Mouse (Mus musculus) limb, embryonic 13.5 days (tissue): Measurements from ENCODE around the gene Tbl1x. TPM values are rescaled to one million over a fixed set of nuclear protein-coding genes. Genes with fewer than 3 reads are reported as not detected.

Source experiments
- ATAC-seq: fragments of 200-750 bp; cut with Nextera tagmentation; 2 replicates; pipeline ENCODE4 v1.8.0; 2017; ENCODE audit warnings: low read depth, moderate number of reproducible peaks, moderate TSS enrichment; ENCODE audit not compliant: low FRiP score
- H3K27ac ChIP-seq: fragments of 300-500 bp; sonication (generic); 2 replicates; pipeline ENCODE4 v1.5.1; 2015; ENCODE audit warnings: inconsistent platforms, mild to moderate bottlenecking, moderate library complexity
- H3K27me3 ChIP-seq: fragments of 300-500 bp; sonication (generic); 2 replicates; pipeline ENCODE4 v1.6.1; 2015; ENCODE audit warnings: mild to moderate bottlenecking, inconsistent platforms
- H3K36me3 ChIP-seq: fragments of 300-500 bp; sonication (generic); 2 replicates; pipeline ENCODE4 v1.6.1; 2015; ENCODE audit warnings: inconsistent platforms, mild to moderate bottlenecking, moderate library complexity
- H3K4me1 ChIP-seq: fragments of 300-500 bp; sonication (generic); 2 replicates; pipeline ENCODE4 v1.6.1; 2015; ENCODE audit warnings: inconsistent platforms
- H3K4me2 ChIP-seq: fragments of 300-500 bp; sonication (generic); replicated peaks from 2 replicates; pipeline ENCODE4 v1.6.1; 2015; ENCODE audit warnings: inconsistent platforms, mild to moderate bottlenecking, moderate library complexity
- H3K4me3 ChIP-seq: fragments of 300-500 bp; sonication (generic); 2 replicates; pipeline ENCODE4 v1.5.1; 2015; ENCODE audit warnings: moderate library complexity, mild to moderate bottlenecking, inconsistent platforms
- H3K9ac ChIP-seq: fragments of 300-500 bp; sonication (generic); 2 replicates; pipeline ENCODE4 v1.6.1; 2015; ENCODE audit warnings: mild to moderate bottlenecking, inconsistent platforms
- H3K9me3 ChIP-seq: fragments of 300-500 bp; sonication (generic); 2 replicates; pipeline ENCODE4 v1.6.1; 2016; ENCODE audit warnings: inconsistent platforms
- WGBS: fragments of 180-500 bp; shearing (Covaris S2); methylation state at CpG from one replicate; pipeline ENCODE4 v1.1.7; 2015; 5-methylcytosine and 5-hydroxymethylcytosine counted together
- polyA plus RNA-seq: library from polyadenylated mRNA; unstranded; fragments of >200 nt; fragmentation: Nextera tagmentation; extraction: Ambion mirVana; gene quantifications from 2 replicates; pipeline ENCODE4 v1.2.1, GENCODE M21; 2015

The Tbl1x gene
- polyA plus RNA-seq, 1 experiment from 2014 or later, result 84.0 TPM

- H3K4me2 ChIP-seq, result no peak overlapping the region
These were observed 35.6 kb downstream of the Tbl1x start for GRCm38 (mm10) chrX:77546448-77546847.

GRCm38 (mm10) chrX:77548951-77549350 is 38.1 kb downstream of the Tbl1x start:
- H3K9me3 ChIP-seq, result no peaks in the 10 kb centered on the region
- 0 out of 2 replicates have a peak, but pooled peaks cover 3% of the 10 kb centered on the region for H3K4me1 ChIP-seq
- no peaks in the 10 kb centered on the region for H3K27me3 ChIP-seq
- H3K9ac ChIP-seq, result no peak overlapping the region
- H3K27ac ChIP-seq, result no peak overlapping the region
- H3K4me3 ChIP-seq, result no peak overlapping the region
- H3K36me3 ChIP-seq, result no peaks in the 10 kb centered on the region
- no peak for ATAC-seq
- 53% methylated on average over 1 of the region's 1 CpGs for WGBS
- H3K4me2 ChIP-seq, result no peak overlapping the region

More at GRCm38 (mm10) chrX:77546448-77546847, 35.6 kb downstream of the Tbl1x start:
- no peaks in the 10 kb centered on the region for H3K27me3 ChIP-seq
- no peak overlapping the region for H3K9ac ChIP-seq
- H3K36me3 ChIP-seq, result no peaks in the 10 kb centered on the region
- WGBS, result 79% methylated on average over 1 of the region's 1 CpGs
- 0 out of 2 replicates have a peak, but pooled peaks cover 3% of the 10 kb centered on the region for H3K4me1 ChIP-seq
- no peak overlapping the region for H3K4me3 ChIP-seq
- H3K9me3 ChIP-seq, result no peaks in the 10 kb centered on the region
- no peak overlapping the region for H3K27ac ChIP-seq
- no peak for ATAC-seq

GRCm38 (mm10) chrX:77550388-77550787 is 39.6 kb downstream of the Tbl1x start:
- Histone ChIP-seq H3K9ac (no peak overlapping the region), H3K27ac (no peak overlapping the region), H3K4me3 (no peak overlapping the region), H3K27me3 (no peaks in the 10 kb centered on the region), H3K36me3 (no peaks in the 10 kb centered on the region), H3K9me3 (no peaks in the 10 kb centered on the region), H3K4me1 (0 out of 2 replicates have a peak, but pooled peaks cover 3% of the 10 kb centered on the region), H3K4me2 (no peak overlapping the region)
- no peak for ATAC-seq

GRCm38 (mm10) chrX:77551306-77551705 is 40.5 kb downstream of the Tbl1x start:
- no peak overlapping the region for H3K9ac ChIP-seq
- H3K4me1 ChIP-seq, result 0 out of 2 replicates have a peak, but pooled peaks cover 3% of the 10 kb centered on the region
- H3K36me3 ChIP-seq, result no peaks in the 10 kb centered on the region
- H3K27me3 ChIP-seq, result no peaks in the 10 kb centered on the region
- H3K4me3 ChIP-seq, result no peak overlapping the region
- H3K27ac ChIP-seq, result no peak overlapping the region
- no peak for ATAC-seq
- no peaks in the 10 kb centered on the region for H3K9me3 ChIP-seq
- H3K4me2 ChIP-seq, result no peak overlapping the region

GRCm38 (mm10) chrX:77552088-77552487 is 41.3 kb downstream of the Tbl1x start:
- no peaks in the 10 kb centered on the region for H3K36me3 ChIP-seq
- no peak overlapping the region for H3K9ac ChIP-seq
- no peaks in the 10 kb centered on the region for H3K9me3 ChIP-seq
- no peak overlapping the region for H3K4me3 ChIP-seq
- 0 out of 2 replicates have a peak, but pooled peaks cover 3% of the 10 kb centered on the region for H3K4me1 ChIP-seq
- H3K4me2 ChIP-seq, result no peak overlapping the region
- no peaks in the 10 kb centered on the region for H3K27me3 ChIP-seq
- WGBS, result 59% methylated on average over 3 of the region's 3 CpGs
- ATAC-seq, result no peak
- H3K27ac ChIP-seq, result no peak overlapping the region

GRCm38 (mm10) chrX:77555985-77556384 is 45.2 kb downstream of the Tbl1x start:
- H3K4me3 ChIP-seq, result no peak overlapping the region
- no peak overlapping the region for H3K9ac ChIP-seq
- WGBS, result 64% methylated on average over 1 of the region's 1 CpGs
- H3K27me3 ChIP-seq, result no peaks in the 10 kb centered on the region
- no peaks in the 10 kb centered on the region for H3K4me1 ChIP-seq
- H3K9me3 ChIP-seq, result no peaks in the 10 kb centered on the region
- no peak for ATAC-seq
- 0 out of 2 replicates have a peak, but pooled peaks cover under 1% of the 10 kb centered on the region for H3K36me3 ChIP-seq
- H3K4me2 ChIP-seq, result no peak overlapping the region
- no peak overlapping the region for H3K27ac ChIP-seq

- H3K4me1 ChIP-seq, result no peaks in the 10 kb centered on the region
- no peak overlapping the region for H3K4me2 ChIP-seq
- no peaks in the 10 kb centered on the region for H3K9me3 ChIP-seq
- peaks cover 4% of the 10 kb centered on the region; the same call in 1 of the 2 replicates for H3K36me3 ChIP-seq
- H3K9ac ChIP-seq, result no peak overlapping the region
- ATAC-seq, result no peak
- H3K27ac ChIP-seq, result no peak overlapping the region
- no peak overlapping the region for H3K4me3 ChIP-seq
- H3K27me3 ChIP-seq, result no peaks in the 10 kb centered on the region
These were observed 48.5 kb downstream of the Tbl1x start for GRCm38 (mm10) chrX:77559199-77559881.

- no peaks in the 10 kb centered on the region for H3K27me3 ChIP-seq
- H3K27ac ChIP-seq, result no peak overlapping the region
- no peak for ATAC-seq
- H3K9ac ChIP-seq, result no peak overlapping the region
- H3K4me1 ChIP-seq, result no peaks in the 10 kb centered on the region
- H3K36me3 ChIP-seq, result peaks cover 4% of the 10 kb centered on the region; the same call in 1 of the 2 replicates
- no peaks in the 10 kb centered on the region for H3K9me3 ChIP-seq
- WGBS, result 58% methylated on average over 2 of the region's 2 CpGs
- no peak overlapping the region for H3K4me3 ChIP-seq
- no peak overlapping the region for H3K4me2 ChIP-seq
These were observed 52.8 kb downstream of the Tbl1x start for GRCm38 (mm10) chrX:77563616-77564015.

GRCm38 (mm10) chrX:77566739-77567138 is 55.9 kb downstream of the Tbl1x start:
- no peaks in the 10 kb centered on the region for H3K27me3 ChIP-seq
- no peaks in the 10 kb centered on the region for H3K9me3 ChIP-seq
- no peak for ATAC-seq
- no peak overlapping the region for H3K9ac ChIP-seq
- no peaks in the 10 kb centered on the region for H3K36me3 ChIP-seq
- H3K4me1 ChIP-seq, result no peaks in the 10 kb centered on the region
- H3K27ac ChIP-seq, result no peak overlapping the region
- no peak overlapping the region for H3K4me2 ChIP-seq
- 93% methylated on average over 1 of the region's 1 CpGs for WGBS
- no peak overlapping the region for H3K4me3 ChIP-seq

- no peaks in the 10 kb centered on the region for H3K27me3 ChIP-seq
- H3K9me3 ChIP-seq, result no peaks in the 10 kb centered on the region
- no peak overlapping the region for H3K9ac ChIP-seq
- no peaks in the 10 kb centered on the region for H3K36me3 ChIP-seq
- no peak for ATAC-seq
- no peaks in the 10 kb centered on the region for H3K4me1 ChIP-seq
- no peak overlapping the region for H3K27ac ChIP-seq
- no peak overlapping the region for H3K4me2 ChIP-seq
- WGBS, result 35% methylated on average over 2 of the region's 2 CpGs
- no peak overlapping the region for H3K4me3 ChIP-seq
These were observed 57.2 kb downstream of the Tbl1x start for GRCm38 (mm10) chrX:77568013-77568412.

- ATAC-seq, result no peak
These were observed 62.9 kb downstream of the Tbl1x start for GRCm38 (mm10) chrX:77573743-77574142.

GRCm38 (mm10) chrX:77577108-77577507 is 66.3 kb downstream of the Tbl1x start:
- no peak overlapping the region for H3K4me2 ChIP-seq
- no peak overlapping the region for H3K9ac ChIP-seq
- H3K36me3 ChIP-seq, result no peaks in the 10 kb centered on the region
- H3K27me3 ChIP-seq, result no peaks in the 10 kb centered on the region
- 66% methylated on average over 3 of the region's 3 CpGs for WGBS
- no peak overlapping the region for H3K27ac ChIP-seq
- no peak overlapping the region for H3K4me3 ChIP-seq
- ATAC-seq, result no peak
- no peaks in the 10 kb centered on the region for H3K9me3 ChIP-seq
- no peaks in the 10 kb centered on the region for H3K4me1 ChIP-seq

More at GRCm38 (mm10) chrX:77573743-77574142, 62.9 kb downstream of the Tbl1x start:
- H3K9me3 ChIP-seq, result no peaks in the 10 kb centered on the region
- H3K27ac ChIP-seq, result no peak overlapping the region
- H3K9ac ChIP-seq, result no peak overlapping the region
- no peaks in the 10 kb centered on the region for H3K4me1 ChIP-seq
- 94% methylated on average over 1 of the region's 1 CpGs for WGBS
- no peaks in the 10 kb centered on the region for H3K27me3 ChIP-seq
- no peaks in the 10 kb centered on the region for H3K36me3 ChIP-seq
- no peak overlapping the region for H3K4me2 ChIP-seq
- H3K4me3 ChIP-seq, result no peak overlapping the region

- Histone ChIP-seq H3K4me3 (no peak overlapping the region), H3K27me3 (no peaks in the 10 kb centered on the region), H3K4me1 (no peaks in the 10 kb centered on the region), H3K9me3 (no peaks in the 10 kb centered on the region), H3K27ac (no peak overlapping the region), H3K36me3 (no peaks in the 10 kb centered on the region), H3K4me2 (no peak overlapping the region), H3K9ac (no peak overlapping the region)
- ATAC-seq, result no peak
- WGBS, result 82% methylated on average over 1 of the region's 1 CpGs
These were observed 67.4 kb downstream of the Tbl1x start for GRCm38 (mm10) chrX:77578172-77578571.
